Mouse (Mus musculus) MEL (cell line): Measurements from ENCODE around the gene Atf7ip.

Experiments used
- CHD1 ChIP-seq: IDR thresholded peaks from 2 replicates; pipeline ENCODE4 v1.6.1; 2012; ENCODE audit warnings: low read depth, mild to moderate bottlenecking, inconsistent platforms, low read length, improper control_type of control experiment
- CTCF ChIP-seq, 3 experiments: IDR thresholded peaks in 2 of 3; conservative IDR thresholded peaks in 1 of 3; 2 replicates each; pipeline ENCODE4 v1.5.1; 2011 to 2012; ENCODE audit warnings: low read length in 3 of 3, low read depth in 2 of 3, mild to moderate bottlenecking in 2 of 3, improper control_type of control experiment in 1 of 3, inconsistent platforms in 1 of 3, mixed read lengths in 1 of 3, moderate library complexity in 1 of 3; ENCODE audit not compliant: control insufficient read depth in 1 of 3, insufficient read depth in 1 of 3, poor library complexity in 1 of 3, severe bottlenecking in 1 of 3
- ELF1 ChIP-seq: IDR thresholded peaks from 2 replicates; pipeline ENCODE4 v1.6.1; 2014; ENCODE audit warnings: low read depth, mild to moderate bottlenecking, inconsistent platforms, low read length, improper control_type of control experiment, moderate library complexity
- EP300 ChIP-seq, 2 experiments: IDR thresholded peaks; 2 replicates each; pipeline ENCODE4 v1.6.1; 2011; ENCODE audit warnings: improper control_type of control experiment in 2 of 2, low read length in 2 of 2, low read depth in 1 of 2, mild to moderate bottlenecking in 1 of 2
- HCFC1 ChIP-seq: IDR thresholded peaks from 2 replicates; pipeline ENCODE4 v1.6.1; 2012; ENCODE audit warnings: low read depth, mild to moderate bottlenecking, inconsistent platforms, low read length, improper control_type of control experiment, moderate library complexity
- MAFK ChIP-seq: IDR thresholded peaks from 2 replicates; pipeline ENCODE4 v1.6.1; 2011; ENCODE audit warnings: low read depth, mild to moderate bottlenecking, low read length, improper control_type of control experiment, borderline replicate concordance
- NELFE ChIP-seq: IDR thresholded peaks from 2 replicates; pipeline ENCODE4 v1.6.1; 2011; ENCODE audit warnings: low read depth, low read length, improper control_type of control experiment
- NRF1 ChIP-seq: IDR thresholded peaks from 2 replicates; pipeline ENCODE4 v1.6.1; 2014; ENCODE audit warnings: low read depth, mild to moderate bottlenecking, inconsistent platforms, low read length, improper control_type of control experiment, moderate library complexity; ENCODE audit not compliant: poor library complexity, insufficient read depth, severe bottlenecking
- POLR2A ChIP-seq, 2 experiments: IDR thresholded peaks; 2 replicates each; pipeline ENCODE4 v1.6.1; 2011 to 2012; ENCODE audit warnings: low read length in 2 of 2, mild to moderate bottlenecking in 2 of 2, control low read depth in 1 of 2, improper control_type of control experiment in 1 of 2, low read depth in 1 of 2, moderate library complexity in 1 of 2; ENCODE audit not compliant: control insufficient read depth in 1 of 2, insufficient read depth in 1 of 2, poor library complexity in 1 of 2
- POLR2AphosphoS2 ChIP-seq: IDR thresholded peaks from 2 replicates; pipeline ENCODE4 v1.6.1; 2011; ENCODE audit warnings: low read length, improper control_type of control experiment
- SIN3A ChIP-seq: IDR thresholded peaks from 2 replicates; pipeline ENCODE4 v1.6.1; 2012; ENCODE audit warnings: low read length, improper control_type of control experiment, inconsistent platforms
- USF2 ChIP-seq, 2 experiments: IDR thresholded peaks; 2 replicates each; pipeline ENCODE4 v1.6.1; 2011 to 2012; ENCODE audit warnings: improper control_type of control experiment in 2 of 2, low read length in 2 of 2, borderline replicate concordance in 1 of 2, inconsistent platforms in 1 of 2, low read depth in 1 of 2, mild to moderate bottlenecking in 1 of 2; ENCODE audit not compliant: insufficient read depth in 1 of 2
- ZC3H11A ChIP-seq: IDR thresholded peaks from 2 replicates; pipeline ENCODE4 v1.6.1; 2012; ENCODE audit warnings: low read depth, mild to moderate bottlenecking, inconsistent platforms, low read length, improper control_type of control experiment
- ZMIZ1 ChIP-seq: IDR thresholded peaks from 2 replicates; pipeline ENCODE4 v1.6.1; 2012; ENCODE audit warnings: low read depth, mild to moderate bottlenecking, inconsistent platforms, low read length, improper control_type of control experiment, moderate library complexity

- TF ChIP-seq CTCF (IDR thresholded peaks at IDR 0.05 in 2 of 3, conservative IDR thresholded peaks at IDR 0.05 in 1 of 3; ENCODE audit: control insufficient read depth in 1 of 3, insufficient read depth in 1 of 3, low read depth in 2 of 3, low read length in 3 of 3, poor library complexity in 1 of 3, severe bottlenecking in 1 of 3) = no peak
- no peak for TF ChIP-seq CHD1
- TF ChIP-seq EP300 (IDR thresholded peaks at IDR 0.05; ENCODE audit: low read depth in 1 of 2, low read length in 2 of 2) = no peak
- TF ChIP-seq MAFK = no peak
- no peak for TF ChIP-seq HCFC1
- TF ChIP-seq NELFE = no peak
- no peak for TF ChIP-seq POLR2AphosphoS2
- no peak for TF ChIP-seq NRF1
- no peak for TF ChIP-seq ZC3H11A
- TF ChIP-seq ZMIZ1 = no peak
- no peak for TF ChIP-seq SIN3A
- TF ChIP-seq POLR2A (IDR thresholded peaks at IDR 0.05; ENCODE audit: control insufficient read depth in 1 of 2, insufficient read depth in 1 of 2, low read depth in 1 of 2, low read length in 2 of 2, poor library complexity in 1 of 2) = no peak
- TF ChIP-seq ELF1 = no peak
- no peak for TF ChIP-seq USF2 (IDR thresholded peaks at IDR 0.05; ENCODE audit: borderline replicate concordance in 1 of 2, insufficient read depth in 1 of 2, low read depth in 1 of 2, low read length in 2 of 2)
Observed at GRCm38 (mm10) chr6:136521681-136522080, 15.7 kb downstream of the Atf7ip start.
